Mouse (Mus musculus) liver, adult 2 months (tissue): ENCODE measurements around the gene Tcte3.
"Not testable (repeated sequence)": the region's sequence is repeated elsewhere in the genome, so short reads cannot be mapped to it uniquely, and the experiment has no call there.

ENCODE experiments used
- CTCF ChIP-seq: fragments of 200-500 bp; IDR thresholded peaks from 2 replicates; pipeline ENCODE4 v1.5.1; 2011; ENCODE audit warnings: low read depth, low read length, control low read depth
- POLR2A ChIP-seq: fragments of 200-500 bp; IDR thresholded peaks from 2 replicates; pipeline ENCODE4 v1.6.1; 2011; ENCODE audit warnings: low read length, control low read depth; ENCODE audit not compliant: insufficient read depth; ENCODE audit errors: extremely low read depth

DNA sequence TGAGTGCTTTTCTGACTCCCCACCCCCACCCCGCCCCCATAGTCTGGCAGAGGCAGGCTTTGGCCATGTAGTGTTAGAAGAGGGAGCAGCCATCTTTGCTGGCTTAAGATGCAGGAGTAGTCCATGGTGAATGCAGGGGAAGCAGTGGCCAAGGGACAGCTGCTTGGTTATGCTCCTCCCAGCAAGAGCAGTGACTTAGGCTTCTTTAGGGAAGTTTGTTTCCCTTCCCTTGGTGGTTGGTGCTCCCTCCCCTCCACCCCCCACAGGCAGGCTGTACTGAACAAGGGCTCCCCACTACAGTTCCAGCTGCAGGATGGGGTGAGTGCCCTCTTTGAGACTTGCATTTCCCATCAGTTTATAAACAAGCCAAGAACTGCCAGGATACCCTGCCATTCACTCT lies 11.5 kb upstream of the Tcte3 start:
- TF ChIP-seq CTCF, POLR2A: not testable (repeated sequence)
